Mouse (Mus musculus) megakaryocyte, embryonic 14.5 days (primary cell): ENCODE data around the gene Cdca7l.

Source experiments
- FLI1 ChIP-seq: IDR thresholded peaks from 2 replicates; pipeline ENCODE4 v1.6.1; 2012; ENCODE audit warnings: low read length, inconsistent platforms, mixed read lengths
- GATA1 ChIP-seq: IDR thresholded peaks from 3 replicates; pipeline ENCODE4 v1.6.1; 2012; ENCODE audit warnings: mixed read lengths, low read length, inconsistent platforms, borderline replicate concordance

- TF ChIP-seq GATA1 (no peak), FLI1 (no peak)
Measured at GRCm38 (mm10) chr12:117781360-117781759, 22.7 kb upstream of the Cdca7l start.
